In the genomic region with DNA sequence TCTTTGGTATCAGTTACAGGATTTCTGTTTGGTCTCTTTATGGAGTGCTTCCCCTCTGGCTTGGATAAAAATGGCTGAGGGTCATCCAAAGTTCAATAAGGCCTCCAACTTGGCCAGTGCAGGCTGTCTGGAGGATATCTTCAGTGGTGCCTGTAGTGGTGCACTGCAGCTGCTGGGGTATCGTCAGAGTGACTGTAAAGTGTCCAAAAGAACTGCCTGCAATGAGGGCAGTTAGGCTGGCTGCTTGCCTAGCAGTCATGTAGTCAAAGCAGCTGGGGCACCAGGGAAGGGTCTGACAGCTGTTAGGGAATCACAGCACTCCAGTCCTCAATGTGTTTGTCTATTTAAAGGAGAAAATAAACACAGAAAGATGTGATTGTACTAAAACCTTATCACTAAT, we compare ENCODE assay signal across 13 mouse cellular contexts. TPM values are rescaled to one million over a fixed set of nuclear protein-coding genes. Genes with fewer than 3 reads are reported as not detected.
DNase-seq lines count a peak whose midpoint lies in the region; ATAC-seq and TF ChIP-seq lines count a peak whose summit lies in the region.
"Had no signal": no experiment of that assay in that cellular context is flagged by ENCODE, and none has a peak within 500 bp of the region (broad histone marks: within the 10 kb centered on the region; RNA-seq: fewer than 3 reads in every experiment).

No protein-coding gene starts in this region.

- H3K27me3 ChIP-seq in limb, embryonic 13.5 days, result no peaks in the 10 kb centered on the region
- H3K27me3 ChIP-seq in limb, embryonic 10.5 days (ENCODE audit: low read depth, poor library complexity, severe bottlenecking), result no peaks in the 10 kb centered on the region
- H3K27me3 ChIP-seq in heart, embryonic 14.5 days (ENCODE audit: control insufficient read depth, insufficient read depth, low read length), result no peaks in the 10 kb centered on the region
- no peaks in the 10 kb centered on the region for H3K27me3 ChIP-seq in myocyte (ENCODE audit: control insufficient read depth, insufficient read depth, insufficient read length)
- H3K27me3 ChIP-seq: hindbrain, embryonic 13.5 days had no signal

- H3K27ac ChIP-seq in limb, embryonic 13.5 days, result no peak overlapping the region
- H3K27ac ChIP-seq in limb, embryonic 10.5 days, result no peak overlapping the region
- H3K27ac ChIP-seq in heart, embryonic 14.5 days (replicated peaks in 1 of 2; ENCODE audit: control insufficient read depth in 1 of 2, insufficient read depth in 1 of 2, low read depth in 2 of 2, low read length in 2 of 2), result peak overlapping the region; percentile 61 to 75
- H3K27ac ChIP-seq: hindbrain, embryonic 13.5 days had no signal

- no peak overlapping the region for H3K4me2 ChIP-seq in limb, embryonic 13.5 days (replicated peaks)
- 0 out of 2 replicates have a peak overlapping the region, but pooled peaks have one; percentile 20 for H3K4me2 ChIP-seq in heart, embryonic 14.5 days (ENCODE audit: low read length)
- peak overlapping the region; percentile 41 for H3K4me2 ChIP-seq in myocyte (ENCODE audit: low read depth)
- H3K4me2 ChIP-seq: hindbrain, embryonic 13.5 days; midbrain, embryonic 11.5 days had no signal

- no peak overlapping the region for H3ac ChIP-seq in myocyte (ENCODE audit: control insufficient read depth, insufficient read length)

- H3K36me3 ChIP-seq in limb, embryonic 13.5 days, result no peaks in the 10 kb centered on the region
- H3K36me3 ChIP-seq in limb, embryonic 10.5 days, result no peaks in the 10 kb centered on the region
- H3K36me3 ChIP-seq in heart, embryonic 14.5 days (ENCODE audit: control insufficient read depth, insufficient read depth, low read length), result no peaks in the 10 kb centered on the region
- no peaks in the 10 kb centered on the region for H3K36me3 ChIP-seq in myocyte (ENCODE audit: control insufficient read depth, insufficient read depth)
- H3K36me3 ChIP-seq: G1E; hindbrain, embryonic 13.5 days had no signal

- H3K9me3 ChIP-seq in limb, embryonic 13.5 days, result peaks cover 13% of the 10 kb centered on the region; the same call in 1 of the 2 replicates
- no peaks in the 10 kb centered on the region for H3K9me3 ChIP-seq in limb, embryonic 10.5 days (replicated peaks)
- H3K9me3 ChIP-seq in heart, embryonic 14.5 days (ENCODE audit: control insufficient read depth, low read length), result peaks cover 9% of the 10 kb centered on the region

- H3K9ac ChIP-seq in limb, embryonic 13.5 days, result no peak overlapping the region
- H3K9ac ChIP-seq in heart, embryonic 14.5 days (ENCODE audit: low read length), result no peak overlapping the region
- H3K9ac ChIP-seq: hindbrain, embryonic 13.5 days had no signal

- peak; percentile 13 for DNase-seq in embryo, embryonic 11 days
- no peak for DNase-seq in embryo, embryonic 9.5 days (ENCODE audit: extremely low spot score)
- DNase-seq in limb, embryonic 10.5 days (ENCODE audit: low spot score), result no peak
- DNase-seq in adrenal gland, postnatal 10 days, result no peak
- DNase-seq in cerebellum, postnatal 14 days, result no peak
- DNase-seq: adrenal gland, adult 8-10 months; cerebellum, adult 11-12 months had no signal

- peak; percentile 87 for ATAC-seq in limb, embryonic 13.5 days (ENCODE audit: low FRiP score, low read depth)
- ATAC-seq in heart, embryonic 14.5 days (ENCODE audit: insufficient number of reproducible peaks, insufficient read depth, low FRiP score, low read depth), result peak; percentile 82

- TF ChIP-seq POLR2A in myocyte (IDR thresholded peaks at IDR 0.05; ENCODE audit: insufficient read length, low read depth), result no peak

- no peak overlapping the region for H3K4me3 ChIP-seq in limb, embryonic 13.5 days
- no peak overlapping the region for H3K4me3 ChIP-seq in limb, embryonic 10.5 days
- H3K4me3 ChIP-seq in heart, embryonic 14.5 days (ENCODE audit: control insufficient read depth in 1 of 2, insufficient read depth in 1 of 2, low read depth in 1 of 2, low read length in 2 of 2), result no peak overlapping the region
- H3K4me3 ChIP-seq in myocyte, result no peak overlapping the region
- H3K4me3 ChIP-seq: hindbrain, embryonic 13.5 days had no signal

- H3K4me1 ChIP-seq in limb, embryonic 13.5 days, result peaks cover 9% of the 10 kb centered on the region; the same call in 1 of the 2 replicates
- H3K4me1 ChIP-seq in limb, embryonic 10.5 days, result 0 out of 2 replicates have a peak, but pooled peaks cover 4% of the 10 kb centered on the region
- H3K4me1 ChIP-seq in heart, embryonic 14.5 days (ENCODE audit: control insufficient read depth in 2 of 2, insufficient read depth in 2 of 2, low read length in 2 of 2), result peaks cover 11 to 26% of the 10 kb centered on the region in 2 experiments
- H3K4me1 ChIP-seq: hindbrain, embryonic 13.5 days had no signal

- H3K79me2 ChIP-seq in myocyte (ENCODE audit: control insufficient read depth, insufficient read depth), result no peaks in the 10 kb centered on the region

- whole genome bisulfite sequencing in limb, embryonic 13.5 days, result 35% methylated on average over 1 of the region's 1 CpGs
- 46% methylated on average over 1 of the region's 1 CpGs for WGBS in limb, embryonic 10.5 days
- 3% methylated on average over 1 of the region's 1 CpGs for WGBS in heart, embryonic 14.5 days

TF ChIP-seq in myocyte, 11 proteins besides CTCF, POLR2A, EP300 and RAD21:
- TF ChIP-seq MYOG (IDR thresholded peaks at IDR 0.05; ENCODE audit: control insufficient read depth in 1 of 3, insufficient read depth in 1 of 3, insufficient read length in 2 of 3, low read depth in 2 of 3), result peak; percentile 89 to 98 (median 97)
- no peak for TF ChIP-seq POLR2AphosphoS2 (IDR thresholded peaks at IDR 0.05; ENCODE audit: insufficient read length, low read depth)
- no peak for TF ChIP-seq USF1 (IDR thresholded peaks at IDR 0.05; ENCODE audit: low read depth)
- no peak for TF ChIP-seq MAX (IDR thresholded peaks at IDR 0.05; ENCODE audit: low read depth)
- no peak for TF ChIP-seq CEBPB (IDR thresholded peaks at IDR 0.05; ENCODE audit: insufficient read depth, poor library complexity, severe bottlenecking)
- TF ChIP-seq REST (IDR thresholded peaks at IDR 0.05; ENCODE audit: insufficient read depth, insufficient read length), result no peak
- TF ChIP-seq TCF3 (IDR thresholded peaks at IDR 0.05; ENCODE audit: insufficient read length, low read depth), result peak; percentile 75
- peak; percentile 78 to 97 (median 93) for TF ChIP-seq MYOD1 (IDR thresholded peaks at IDR 0.05; ENCODE audit: control insufficient read depth in 1 of 3, insufficient read length in 2 of 3, low read depth in 2 of 3)
- TF ChIP-seq TCF12 (IDR thresholded peaks at IDR 0.05; ENCODE audit: insufficient read depth, poor library complexity, severe bottlenecking), result peak; percentile 86
- no peak for TF ChIP-seq E2F4 (IDR thresholded peaks at IDR 0.05; ENCODE audit: insufficient read depth)
- no peak for TF ChIP-seq SRF (IDR thresholded peaks at IDR 0.05; ENCODE audit: control insufficient read depth, insufficient read length, low read depth)
TF ChIP-seq in myocyte: peak in this region for 4.

RNA-seq across cellular contexts. Expression of gene Klf3, which starts 36.9 kb away (rescaled TPM):
- 44.9 and 46.1 TPM in 2 replicates for polyA plus RNA-seq in limb, embryonic 13.5 days (2015; fragmentation: Nextera tagmentation; extraction: Ambion mirVana)
- polyA plus RNA-seq in limb, embryonic 10.5 days (2016; fragmentation: Nextera tagmentation; extraction: Ambion mirVana), result 40.8 and 42.7 TPM in 2 replicates
- polyA plus RNA-seq in heart, embryonic 14.5 days (2014; fragmentation: Nextera tagmentation; extraction: Ambion mirVana), result 51.9 and 52.1 TPM in 2 replicates
- polyA plus RNA-seq in myocyte (2012; fragmentation: generic; extraction: Trizol), result 27.4 TPM
- total RNA-seq in adrenal gland, postnatal 10 days (2021), result 10 to 100 TPM; 77.3 to 79.8 TPM

Comparison
In these comparisons a context has a peak if more than half of its experiments do, and no peak if none do; other contexts are left out.
1. H3K27ac ChIP-seq: peak in heart, embryonic 14.5 days (2 of 2); none in limb, embryonic 13.5 days (single experiment) and limb, embryonic 10.5 days (single experiment).